Mouse (Mus musculus): ENCODE data around the gene Snx19. TPM values are rescaled to one million over a fixed set of nuclear protein-coding genes. Genes with fewer than 3 reads are reported as not detected.

The Snx19 gene
- polyA plus RNA-seq, 1 experiment: 38.2 TPM

GRCm38 (mm10) chr9:30454527-30454926, 27.6 kb downstream of the Snx19 start:
- 97% methylated on average over 2 of the region's 2 CpGs for WGBS
- Histone ChIP-seq H3K4me1 (ENCODE audit: control insufficient read depth, insufficient read depth, low read length) (no peaks in the 10 kb centered on the region), H3K27me3 (ENCODE audit: control insufficient read depth, insufficient read depth, low read length) (no peaks in the 10 kb centered on the region), H3K4me3 (replicated peaks; ENCODE audit: insufficient read depth, low read depth, low read length) (no peak overlapping the region), H3K27ac (ENCODE audit: insufficient read depth, low read length) (no peak overlapping the region)
- DNase-seq: no peak
- no peak for TF ChIP-seq POLR2A (IDR thresholded peaks at IDR 0.05; ENCODE audit: borderline replicate concordance, insufficient read depth, low read length)
- TF ChIP-seq CTCF (IDR thresholded peaks at IDR 0.05; ENCODE audit: borderline replicate concordance, insufficient read depth, low read depth, low read length): no peak

GRCm38 (mm10) chr9:30456250-30456649, 29.3 kb downstream of the Snx19 start:
- H3K4me1 ChIP-seq (ENCODE audit: control insufficient read depth, insufficient read depth, low read length): no peaks in the 10 kb centered on the region
- H3K27ac ChIP-seq (ENCODE audit: insufficient read depth, low read length): no peak overlapping the region
- 86% methylated on average over 6 of the region's 6 CpGs for WGBS
- no peak overlapping the region for H3K4me3 ChIP-seq (replicated peaks; ENCODE audit: insufficient read depth, low read depth, low read length)
- H3K27me3 ChIP-seq (ENCODE audit: control insufficient read depth, insufficient read depth, low read length): no peaks in the 10 kb centered on the region
- no peak for DNase-seq
- no peak for TF ChIP-seq CTCF (IDR thresholded peaks at IDR 0.05; ENCODE audit: borderline replicate concordance, insufficient read depth, low read depth, low read length)
- no peak for TF ChIP-seq POLR2A (IDR thresholded peaks at IDR 0.05; ENCODE audit: borderline replicate concordance, insufficient read depth, low read length)

GRCm38 (mm10) chr9:30460501-30460900, 33.6 kb downstream of the Snx19 start:
- H3K4me3 ChIP-seq (replicated peaks; ENCODE audit: insufficient read depth, low read depth, low read length): no peak overlapping the region
- no peak overlapping the region for H3K27ac ChIP-seq (ENCODE audit: insufficient read depth, low read length)
- 84% methylated on average over 8 of the region's 8 CpGs for WGBS
- no peak for DNase-seq
- TF ChIP-seq POLR2A (IDR thresholded peaks at IDR 0.05; ENCODE audit: borderline replicate concordance, insufficient read depth, low read length) (no peak), CTCF (IDR thresholded peaks at IDR 0.05; ENCODE audit: borderline replicate concordance, insufficient read depth, low read depth, low read length) (no peak)
- H3K27me3 ChIP-seq (ENCODE audit: control insufficient read depth, insufficient read depth, low read length): no peaks in the 10 kb centered on the region
- no peaks in the 10 kb centered on the region for H3K4me1 ChIP-seq (ENCODE audit: control insufficient read depth, insufficient read depth, low read length)

GRCm38 (mm10) chr9:30464661-30465060, 37.8 kb downstream of the Snx19 start:
- 82% methylated on average over 4 of the region's 4 CpGs for WGBS
- H3K4me3 ChIP-seq (replicated peaks; ENCODE audit: insufficient read depth, low read depth, low read length): no peak overlapping the region
- H3K4me1 ChIP-seq (ENCODE audit: control insufficient read depth, insufficient read depth, low read length): no peaks in the 10 kb centered on the region
- no peaks in the 10 kb centered on the region for H3K27me3 ChIP-seq (ENCODE audit: control insufficient read depth, insufficient read depth, low read length)
- no peak overlapping the region for H3K27ac ChIP-seq (ENCODE audit: insufficient read depth, low read length)
- TF ChIP-seq CTCF (IDR thresholded peaks at IDR 0.05; ENCODE audit: borderline replicate concordance, insufficient read depth, low read depth, low read length): no peak
- no peak for TF ChIP-seq POLR2A (IDR thresholded peaks at IDR 0.05; ENCODE audit: borderline replicate concordance, insufficient read depth, low read length)
- no peak for DNase-seq

- no peak for DNase-seq
- Histone ChIP-seq H3K27ac (ENCODE audit: insufficient read depth, low read length) (no peak overlapping the region), H3K27me3 (ENCODE audit: control insufficient read depth, insufficient read depth, low read length) (no peaks in the 10 kb centered on the region), H3K4me3 (replicated peaks; ENCODE audit: insufficient read depth, low read depth, low read length) (no peak overlapping the region), H3K4me1 (ENCODE audit: control insufficient read depth, insufficient read depth, low read length) (no peaks in the 10 kb centered on the region)
- TF ChIP-seq POLR2A (IDR thresholded peaks at IDR 0.05; ENCODE audit: borderline replicate concordance, insufficient read depth, low read length) (no peak), CTCF (IDR thresholded peaks at IDR 0.05; ENCODE audit: borderline replicate concordance, insufficient read depth, low read depth, low read length) (no peak)
- WGBS: 62% methylated on average over 4 of the region's 4 CpGs
Measured at GRCm38 (mm10) chr9:30480043-30480442, 53.1 kb downstream of the Snx19 start.

GRCm38 (mm10) chr9:30480464-30480863, 53.6 kb downstream of the Snx19 start:
- no peak for TF ChIP-seq POLR2A (IDR thresholded peaks at IDR 0.05; ENCODE audit: borderline replicate concordance, insufficient read depth, low read length)
- peak; percentile 100 for TF ChIP-seq CTCF (IDR thresholded peaks at IDR 0.05; ENCODE audit: borderline replicate concordance, insufficient read depth, low read depth, low read length)
- H3K4me3 ChIP-seq (replicated peaks; ENCODE audit: insufficient read depth, low read depth, low read length): no peak overlapping the region
- peak; percentile 84 to 91 for DNase-seq
- WGBS: 1% methylated on average over 6 of the region's 6 CpGs
- no peaks in the 10 kb centered on the region for H3K27me3 ChIP-seq (ENCODE audit: control insufficient read depth, insufficient read depth, low read length)
- no peak overlapping the region for H3K27ac ChIP-seq (ENCODE audit: insufficient read depth, low read length)
- H3K4me1 ChIP-seq (ENCODE audit: control insufficient read depth, insufficient read depth, low read length): no peaks in the 10 kb centered on the region

GRCm38 (mm10) chr9:30482116-30482515, 55.2 kb downstream of the Snx19 start:
- Histone ChIP-seq H3K4me3 (replicated peaks; ENCODE audit: insufficient read depth, low read depth, low read length) (no peak overlapping the region), H3K27me3 (ENCODE audit: control insufficient read depth, insufficient read depth, low read length) (no peaks in the 10 kb centered on the region), H3K4me1 (ENCODE audit: control insufficient read depth, insufficient read depth, low read length) (no peaks in the 10 kb centered on the region), H3K27ac (ENCODE audit: insufficient read depth, low read length) (no peak overlapping the region)
- no peak for TF ChIP-seq CTCF (IDR thresholded peaks at IDR 0.05; ENCODE audit: borderline replicate concordance, insufficient read depth, low read depth, low read length)
- no peak for TF ChIP-seq POLR2A (IDR thresholded peaks at IDR 0.05; ENCODE audit: borderline replicate concordance, insufficient read depth, low read length)
- 60% methylated on average over 4 of the region's 4 CpGs for WGBS
- no peak for DNase-seq

GRCm38 (mm10) chr9:30484183-30484582, 57.3 kb downstream of the Snx19 start:
- WGBS: 91% methylated on average over 3 of the region's 3 CpGs

More at GRCm38 (mm10) chr9:30484183-30484582, 57.3 kb downstream of the Snx19 start:
- H3K27me3 ChIP-seq (ENCODE audit: control insufficient read depth, insufficient read depth, low read length): no peaks in the 10 kb centered on the region
- no peak for DNase-seq
- H3K4me3 ChIP-seq (replicated peaks; ENCODE audit: insufficient read depth, low read depth, low read length): no peak overlapping the region
- TF ChIP-seq CTCF (IDR thresholded peaks at IDR 0.05; ENCODE audit: borderline replicate concordance, insufficient read depth, low read depth, low read length) (no peak), POLR2A (IDR thresholded peaks at IDR 0.05; ENCODE audit: borderline replicate concordance, insufficient read depth, low read length) (no peak)
- no peaks in the 10 kb centered on the region for H3K4me1 ChIP-seq (ENCODE audit: control insufficient read depth, insufficient read depth, low read length)
- H3K27ac ChIP-seq (ENCODE audit: insufficient read depth, low read length): no peak overlapping the region
